Mouse (Mus musculus) intestine, embryonic 16.5 days (tissue): Measurements from ENCODE around the gene Aif1l. TPM values are rescaled to one million over a fixed set of nuclear protein-coding genes. Genes with fewer than 3 reads are reported as not detected.

Source experiments
- ATAC-seq: fragments of 200-750 bp; cut with Nextera tagmentation; 2 replicates; pipeline ENCODE4 v1.8.0; 2017; ENCODE audit warnings: moderate TSS enrichment, moderate library complexity
- H3K27ac ChIP-seq: fragments of 300-500 bp; sonication (generic); 2 replicates; pipeline ENCODE4 v1.5.1; 2014; ENCODE audit warnings: mild to moderate bottlenecking, low read length
- H3K27me3 ChIP-seq: fragments of 300-500 bp; sonication (generic); replicated peaks from 2 replicates; pipeline ENCODE4 v1.6.1; 2014; ENCODE audit warnings: low read length, control low read depth, mixed read lengths; ENCODE audit not compliant: control insufficient read depth, insufficient read depth
- H3K36me3 ChIP-seq: fragments of 300-500 bp; sonication (generic); 2 replicates; pipeline ENCODE4 v1.6.1; 2014; ENCODE audit warnings: low read length, control low read depth; ENCODE audit not compliant: control insufficient read depth, insufficient read depth
- H3K4me1 ChIP-seq: fragments of 300-500 bp; sonication (generic); 2 replicates; pipeline ENCODE4 v1.6.1; 2014; ENCODE audit warnings: low read length, control low read depth, mixed read lengths; ENCODE audit not compliant: control insufficient read depth, insufficient read depth
- H3K4me2 ChIP-seq: fragments of 300-500 bp; sonication (generic); 2 replicates; pipeline ENCODE4 v1.6.1; 2014; ENCODE audit warnings: low read depth, low read length, control low read depth
- H3K4me3 ChIP-seq: fragments of 300-500 bp; sonication (generic); 2 replicates; pipeline ENCODE4 v1.5.1; 2014; ENCODE audit warnings: mild to moderate bottlenecking, low read length
- H3K9ac ChIP-seq: fragments of 300-500 bp; sonication (generic); 2 replicates; pipeline ENCODE4 v1.6.1; 2014; ENCODE audit warnings: low read depth, low read length
- H3K9me3 ChIP-seq: fragments of 300-500 bp; sonication (generic); 2 replicates; pipeline ENCODE4 v1.6.1; 2016; ENCODE audit warnings: low read length, control low read depth; ENCODE audit not compliant: control insufficient read depth
- WGBS: fragments of 180-500 bp; shearing (Covaris S2); extraction: QIAGEN DNeasy Blood & Tissue Kit; methylation state at CpG from one replicate; pipeline ENCODE4 v1.1.7; 2014; 5-methylcytosine and 5-hydroxymethylcytosine counted together
- polyA plus RNA-seq: library from polyadenylated mRNA; unstranded; fragments of >200 nt; fragmentation: Nextera tagmentation; extraction: Ambion mirVana; gene quantifications from 2 replicates; pipeline ENCODE4 v1.2.1, GENCODE M21; 2015

Gene Aif1l
- polyA plus RNA-seq, 1 experiment from 2014 or later, result 10.9 TPM

DNA sequence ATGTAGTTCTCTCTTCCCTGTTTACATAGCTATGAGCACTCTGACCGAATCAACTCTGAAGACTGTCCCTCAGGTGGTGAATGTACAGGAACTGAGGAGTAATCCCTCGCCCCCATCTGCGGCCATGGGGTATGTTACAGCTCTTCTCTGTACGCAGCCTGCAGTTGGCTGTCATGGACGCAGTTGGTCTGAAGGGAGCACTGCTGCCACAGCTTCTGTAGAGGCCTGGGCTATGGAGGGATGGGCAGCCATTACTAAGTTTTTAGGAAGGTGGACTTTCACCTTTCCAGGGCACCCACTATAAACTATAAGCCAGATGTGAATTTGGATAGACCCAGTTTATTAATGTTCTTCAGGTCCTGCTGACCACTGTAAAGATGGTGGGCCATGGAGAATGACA is 70.3 kb downstream of the Aif1l start:
- H3K27me3 ChIP-seq, result no peaks in the 10 kb centered on the region
- H3K4me1 ChIP-seq, result no peaks in the 10 kb centered on the region
- H3K36me3 ChIP-seq, result peaks cover 26% of the 10 kb centered on the region
- H3K9me3 ChIP-seq, result no peaks in the 10 kb centered on the region
- H3K9ac ChIP-seq, result no peak overlapping the region
- H3K27ac ChIP-seq, result no peak overlapping the region
- ATAC-seq, result no peak
- 93% methylated on average over 5 of the region's 5 CpGs for WGBS
- H3K4me2 ChIP-seq, result no peak overlapping the region
- H3K4me3 ChIP-seq, result no peak overlapping the region

Other genes starting within 250 kb of the Aif1l start
- gene Qrfp, start 139.6 kb upstream of the Aif1l start, polyA plus RNA-seq, result 0.07 TPM in 1 of 2 replicates, not detected in the other
- gene Fibcd1, start 104.1 kb upstream of the Aif1l start, polyA plus RNA-seq, result 0.70 and 0.77 TPM in 2 replicates
- 0.44 and 0.83 TPM in 2 replicates for gene Lamc3, start 62.8 kb upstream of the Aif1l start, polyA plus RNA-seq
- gene Nup214, start 24.3 kb downstream of the Aif1l start, polyA plus RNA-seq, result 61.4 and 71.9 TPM in 2 replicates
- 2.1 and 2.2 TPM in 2 replicates for gene Fam78a, start 134.7 kb downstream of the Aif1l start, polyA plus RNA-seq
- gene Plpp7, start 145.4 kb downstream of the Aif1l start, polyA plus RNA-seq, result 4.0 and 5.0 TPM in 2 replicates
- gene Prrc2b, start 200.9 kb downstream of the Aif1l start, polyA plus RNA-seq, result 14.4 and 16.2 TPM in 2 replicates